Mouse (Mus musculus) kidney, postnatal 25 days (tissue): ENCODE measurements around the gene Oxct1.

ENCODE experiments used
- DNase-seq, 2 experiments: peaks; one replicate each; pipeline ENCODE4 v3.0.0; 2021; ENCODE audit warnings: mixed read lengths in 2 of 2

The Oxct1 gene

DNA sequence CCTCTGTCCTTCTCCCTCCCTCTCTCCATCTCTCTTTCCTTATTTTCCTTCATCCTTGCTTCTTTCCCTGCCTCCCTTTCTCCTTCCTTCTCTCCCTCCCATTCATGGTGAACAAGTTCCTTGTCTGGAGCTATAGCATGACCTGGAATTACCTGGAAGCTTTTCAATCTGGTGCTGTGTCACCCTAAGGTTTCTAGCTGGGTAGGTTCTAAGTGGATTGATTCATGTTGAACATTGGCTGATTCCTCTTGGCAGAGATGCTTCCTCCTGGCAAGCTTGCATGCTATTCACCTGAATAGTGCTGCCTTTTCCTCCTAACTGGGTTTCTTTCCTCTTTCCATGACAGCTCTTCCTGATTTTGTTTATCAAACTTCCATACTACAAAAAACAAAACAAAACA, 2.8 kb downstream of the Oxct1 start:
- DNase-seq: no peak

DNA sequence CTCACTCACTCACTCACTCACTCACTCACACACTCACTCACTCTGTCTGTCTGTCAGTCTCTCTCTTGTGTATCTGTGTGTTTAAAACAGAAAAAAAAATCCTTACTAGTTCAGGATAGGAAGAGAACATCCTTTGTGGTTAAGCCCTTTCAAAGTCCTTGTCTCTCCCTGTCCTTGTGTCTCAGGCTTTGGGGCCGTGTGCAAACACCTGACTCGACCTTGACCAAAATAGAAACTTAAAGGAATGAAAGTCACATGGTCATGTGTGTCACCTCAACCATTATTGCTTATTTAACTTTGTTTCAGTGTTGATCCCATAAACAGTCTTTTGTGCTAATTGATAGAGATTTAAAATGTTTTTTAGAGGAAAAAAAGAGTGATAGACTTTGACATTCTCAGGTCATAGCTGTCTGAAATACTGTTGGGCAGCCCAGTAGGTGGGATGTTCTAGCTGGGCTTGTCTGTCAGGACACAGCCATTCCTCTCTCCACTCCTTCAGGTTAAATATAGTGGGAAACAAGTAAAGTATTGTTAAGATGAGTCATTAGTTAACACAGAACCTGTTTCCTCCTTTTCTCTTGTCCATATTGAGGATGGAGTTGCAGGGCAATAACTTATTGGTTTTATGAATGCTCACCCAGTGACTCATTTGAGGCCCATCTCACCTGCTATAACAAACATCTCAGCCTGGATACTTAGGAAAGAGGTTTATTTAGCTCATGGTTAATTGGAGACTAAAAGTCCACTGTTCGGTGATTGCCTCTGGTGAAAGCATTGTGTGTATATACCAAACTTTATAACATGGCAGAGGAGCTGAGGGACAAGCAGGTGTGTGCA, 7.2 kb downstream of the Oxct1 start:
- DNase-seq: peak; percentile 29 to 69

DNA sequence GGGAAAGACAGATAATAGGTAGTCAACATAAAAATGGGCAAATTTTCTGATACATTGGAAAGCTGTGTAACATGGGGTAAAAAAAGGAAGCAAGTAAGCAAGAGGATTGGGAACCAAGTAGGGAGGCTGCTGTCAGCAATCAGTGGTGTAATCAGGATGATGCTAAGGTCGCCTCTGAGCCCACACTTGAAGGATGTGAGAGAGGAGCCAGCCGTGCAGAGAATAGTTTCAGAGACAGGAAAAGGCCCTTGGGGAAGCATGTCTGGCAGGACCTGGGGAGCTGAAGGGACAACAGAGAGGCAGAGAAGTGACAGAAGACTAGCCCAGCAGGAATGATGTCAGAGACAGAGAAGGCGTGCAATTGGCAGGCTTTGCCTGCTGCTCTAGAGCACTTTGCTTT, 16.2 kb downstream of the Oxct1 start:
- DNase-seq: no peak

DNA sequence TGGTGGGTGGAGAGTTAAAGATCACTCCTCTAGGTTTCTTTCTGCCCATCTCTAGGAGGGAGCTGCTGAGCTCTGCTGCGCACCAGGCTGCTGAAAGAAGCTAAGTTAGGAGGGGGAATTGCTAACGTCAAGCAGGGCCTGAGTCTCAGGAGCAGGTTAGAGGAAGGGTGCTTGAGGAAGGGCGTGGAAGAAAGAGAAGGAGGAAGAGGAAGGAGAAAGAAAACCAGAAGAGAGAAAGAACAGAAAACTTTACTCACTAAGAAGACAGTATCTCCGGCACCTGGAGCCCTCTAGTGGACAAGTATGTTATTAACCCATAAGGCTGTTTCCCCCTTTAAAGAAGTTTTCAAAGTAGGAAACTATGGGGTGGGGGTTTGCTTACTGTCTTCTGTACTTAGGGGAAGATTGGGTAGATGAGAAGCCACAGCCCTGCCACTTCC, 16.9 kb downstream of the Oxct1 start:
- peak in 1 of 2 experiments; percentile 20 for DNase-seq

DNA sequence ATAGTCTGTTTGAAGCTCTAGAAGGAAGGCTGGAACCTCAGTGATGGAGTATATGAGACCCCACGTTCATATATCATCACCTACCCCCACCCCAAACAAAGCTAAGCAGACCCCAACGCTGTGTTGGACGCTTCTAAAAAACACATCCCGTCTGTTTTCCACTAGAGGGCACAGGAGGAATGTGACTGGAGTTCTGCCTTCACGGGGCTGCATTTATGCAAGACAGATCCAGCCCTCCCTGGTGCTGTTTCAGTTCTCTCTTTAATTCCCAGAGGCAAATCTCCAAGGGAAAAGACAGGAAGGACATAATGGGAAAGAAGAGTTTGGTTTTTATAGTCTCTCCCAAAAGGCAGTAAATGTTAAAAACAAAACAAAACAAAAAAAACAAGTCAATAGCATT, 30.4 kb downstream of the Oxct1 start:
- peak in 1 of 2 experiments; percentile 28 for DNase-seq

DNA sequence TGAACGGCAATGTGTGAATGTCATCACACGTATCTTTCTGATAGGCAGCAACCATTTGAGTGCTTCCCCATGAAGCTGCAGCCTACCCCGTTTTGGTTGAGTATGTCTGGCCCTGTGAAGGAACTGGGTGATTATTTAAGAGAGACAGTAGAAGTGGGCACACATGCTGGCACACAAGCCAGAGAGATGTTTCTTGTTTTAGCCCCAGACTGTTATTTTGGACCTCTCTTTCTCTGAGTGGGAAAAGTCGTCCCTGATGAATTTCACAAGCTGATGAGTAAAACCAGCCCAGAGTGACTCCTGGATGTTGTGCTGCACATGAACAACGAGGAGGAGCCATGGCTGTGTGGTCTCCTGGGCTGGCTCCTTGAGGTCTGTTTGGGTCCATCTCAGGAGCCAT, 37.4 kb downstream of the Oxct1 start:
- DNase-seq: no peak

DNA sequence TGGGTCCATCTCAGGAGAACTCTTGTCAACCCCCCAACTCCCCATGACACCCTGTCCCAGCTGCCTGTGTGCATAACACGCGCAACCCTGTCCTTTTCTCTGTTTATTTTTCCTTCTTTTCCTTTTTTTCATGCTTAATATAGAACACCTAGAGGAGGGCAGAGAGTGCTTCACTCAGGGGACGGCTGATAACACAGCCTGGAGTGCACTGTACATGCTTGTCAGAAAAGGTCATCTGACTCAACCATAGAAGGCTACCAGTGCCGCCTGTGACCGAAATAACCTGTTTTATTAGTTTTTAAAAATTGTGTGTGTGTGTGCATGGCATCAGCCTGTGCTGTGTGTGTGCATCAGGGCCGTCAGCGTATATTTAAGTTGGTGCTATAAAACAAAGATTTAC, 37.8 kb downstream of the Oxct1 start:
- DNase-seq: no peak

DNA sequence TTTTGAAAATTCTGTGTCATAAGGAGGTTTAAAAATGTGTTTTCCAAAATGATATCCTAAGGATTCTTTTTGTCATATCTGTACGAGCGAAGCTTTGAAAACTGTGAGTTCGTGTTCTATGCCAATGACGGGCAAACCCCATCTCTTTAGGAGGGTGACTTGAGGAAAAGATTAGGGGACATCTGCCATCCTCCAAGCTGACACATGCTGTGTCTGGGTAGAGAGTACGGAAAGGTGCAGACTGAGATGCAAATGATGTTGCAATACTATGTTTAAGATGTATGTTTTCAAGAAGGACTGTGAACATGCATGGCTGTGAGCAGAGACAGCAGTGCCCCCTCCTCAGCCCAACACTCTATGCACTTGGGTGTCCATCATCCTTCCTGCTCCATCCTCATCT, 38.5 kb downstream of the Oxct1 start:
- DNase-seq: no peak

DNA sequence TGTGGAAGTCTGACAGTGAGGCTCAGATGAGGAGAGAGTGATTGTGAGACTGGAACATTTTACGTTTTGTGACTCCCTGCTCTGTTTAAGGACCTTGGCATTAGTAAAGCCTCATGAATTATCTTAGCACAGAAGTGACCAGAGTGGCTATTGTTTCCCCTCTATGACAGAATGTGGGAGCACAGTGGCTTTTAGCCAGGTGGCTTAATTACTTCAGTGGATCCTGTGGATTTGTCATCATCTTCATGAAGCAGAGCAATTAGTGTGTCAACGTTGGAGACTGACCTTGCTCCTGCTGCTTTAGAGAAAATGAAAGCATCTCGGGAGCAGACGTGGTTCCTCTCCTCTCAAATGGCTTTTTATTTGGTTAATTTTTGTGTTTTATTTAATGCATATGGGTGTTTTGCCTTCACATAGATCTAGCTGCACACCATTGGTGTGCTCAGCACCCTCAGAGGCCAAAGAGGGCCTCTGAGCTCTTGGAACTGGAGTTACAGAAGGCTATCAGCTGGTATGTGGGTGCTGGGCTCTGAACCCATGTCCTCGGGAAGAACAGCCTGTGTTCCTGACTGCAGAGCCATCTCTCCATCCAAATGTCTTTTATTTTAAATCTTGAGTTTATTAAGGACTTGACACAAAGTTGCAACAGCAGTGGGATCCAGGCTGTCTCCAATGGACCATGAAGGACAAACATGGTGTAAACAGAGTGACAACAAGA, 41.2 kb downstream of the Oxct1 start:
- DNase-seq: no peak

DNA sequence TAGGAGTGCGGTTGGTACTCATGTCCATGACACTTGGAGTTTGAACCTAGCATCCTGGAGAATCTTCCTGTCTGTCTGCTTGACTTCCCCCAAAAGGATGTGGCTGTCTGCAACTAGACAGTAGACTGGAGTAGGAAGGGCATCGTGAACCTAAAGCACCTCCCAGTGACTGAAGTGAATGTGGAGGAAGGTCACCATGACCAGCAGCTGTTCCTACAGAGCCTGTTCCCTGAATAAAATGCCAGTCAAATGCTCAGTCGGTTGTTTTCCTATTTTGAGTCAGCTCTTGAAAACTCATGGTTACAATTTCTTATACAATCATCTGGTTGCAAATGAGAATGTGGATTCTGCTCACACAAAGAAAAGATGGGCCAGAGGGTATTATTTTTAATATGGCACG, 51.8 kb downstream of the Oxct1 start:
- DNase-seq: no peak

DNA sequence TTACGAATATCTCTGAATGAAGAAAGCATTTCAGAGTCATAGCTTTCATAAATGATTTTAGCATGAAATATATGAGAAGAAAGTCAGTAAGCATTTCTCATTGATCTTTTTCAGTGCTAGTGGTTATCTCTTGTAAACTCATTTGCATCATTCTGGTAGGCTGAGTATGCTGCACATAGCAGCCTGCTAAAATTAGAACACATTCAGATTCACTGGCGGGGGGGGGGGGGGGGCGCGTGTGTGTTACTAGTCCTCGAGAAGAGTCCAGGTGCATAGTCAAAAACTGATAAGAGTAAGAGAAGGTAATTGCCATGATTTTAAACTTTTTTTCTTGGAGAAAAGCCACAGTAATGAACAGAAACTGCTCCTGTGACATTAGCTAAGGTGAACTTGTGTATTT, 52.6 kb downstream of the Oxct1 start:
- DNase-seq: no peak

DNA sequence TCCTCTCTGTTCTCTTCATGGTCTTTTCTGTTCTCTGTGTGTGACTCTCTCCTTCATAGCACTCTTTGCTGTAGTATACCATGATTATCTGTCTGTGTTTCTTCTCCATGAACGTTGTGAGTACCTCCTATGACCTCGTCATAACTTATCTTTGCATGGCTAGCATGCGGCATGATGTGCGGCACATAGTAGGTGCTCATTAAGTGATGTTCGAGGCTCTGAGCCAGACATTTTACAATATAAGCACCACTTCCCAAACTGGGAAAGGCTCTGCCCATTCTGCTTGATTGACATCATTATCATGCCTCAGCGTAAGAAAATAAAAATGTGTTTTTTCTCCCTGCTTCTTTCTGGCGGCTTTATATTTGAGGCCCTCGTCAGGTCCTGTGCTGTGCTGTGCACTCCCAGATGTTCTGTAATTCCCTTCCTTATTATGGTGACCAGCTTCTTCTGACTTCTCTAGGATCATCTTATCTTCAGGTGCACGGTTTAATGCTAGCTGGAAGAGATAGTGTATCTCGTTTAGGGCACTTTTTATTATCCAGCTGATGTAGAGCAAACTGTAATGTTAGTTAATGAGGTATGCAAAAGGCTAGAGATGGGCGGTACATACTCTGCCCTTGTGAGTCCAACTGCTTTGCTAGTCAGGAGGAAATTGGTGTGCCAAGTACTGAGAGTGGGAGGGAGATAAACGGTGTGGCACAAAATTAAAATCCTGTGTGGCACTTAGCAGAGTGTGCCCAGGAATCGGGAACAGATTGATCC, 53.4 kb downstream of the Oxct1 start:
- no peak for DNase-seq

DNA sequence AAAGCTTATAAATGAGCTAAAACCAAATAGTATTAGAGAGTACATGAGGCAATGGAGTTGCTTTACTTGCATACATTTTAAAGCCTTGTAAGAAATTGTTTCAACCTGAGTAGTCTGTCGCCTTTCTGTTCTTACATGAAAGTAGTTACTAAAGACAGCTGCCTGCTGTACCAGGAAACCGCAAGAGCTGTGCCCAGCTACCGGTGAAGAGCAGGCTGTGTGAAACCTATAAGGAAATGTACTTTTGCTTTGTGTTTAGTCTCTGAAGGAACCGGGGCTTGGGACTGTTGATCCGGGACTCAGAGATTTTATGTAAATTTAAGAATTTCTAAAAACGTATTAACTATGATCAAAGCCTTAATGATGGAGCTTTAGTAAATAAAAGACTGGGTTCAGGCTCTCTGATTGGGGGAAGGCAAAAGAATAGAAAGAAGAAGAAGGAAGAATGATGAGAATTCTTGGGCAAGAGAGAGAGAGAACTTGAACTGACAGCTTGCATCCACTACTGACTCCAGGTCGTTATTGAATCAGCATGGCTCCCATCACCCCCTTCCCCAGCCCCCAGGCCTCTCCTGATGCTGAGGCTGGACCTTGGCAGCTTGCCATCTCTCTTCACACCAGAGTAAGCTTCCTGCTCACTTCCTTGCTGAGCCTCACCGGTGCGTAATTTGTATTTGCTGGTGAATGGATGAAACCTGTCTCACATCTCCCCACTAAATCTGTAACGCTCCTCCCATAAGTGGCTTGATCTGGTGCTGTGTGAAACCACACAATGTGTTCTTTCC, 59.6 kb downstream of the Oxct1 start:
- peak; percentile 45 to 55 for DNase-seq

DNA sequence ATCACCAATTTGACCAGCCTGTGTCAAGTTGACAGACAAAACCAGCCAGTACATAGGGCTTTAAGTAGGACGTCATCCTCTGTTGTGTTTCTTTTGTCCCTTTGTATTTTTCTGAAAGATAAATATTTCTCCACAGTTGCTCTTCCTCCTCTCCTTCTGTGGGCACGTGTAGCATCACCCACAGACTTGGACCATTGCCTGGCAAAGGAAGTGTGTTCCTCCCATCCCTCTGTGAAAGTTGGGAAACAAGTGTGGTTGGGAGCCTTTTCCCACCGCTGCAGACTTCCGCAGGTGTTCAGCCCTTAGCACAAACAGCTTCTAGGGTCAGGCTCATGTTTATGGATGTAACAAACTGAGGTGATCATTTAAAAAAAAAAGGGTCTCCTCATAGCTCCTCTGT, 61.3 kb downstream of the Oxct1 start:
- no peak for DNase-seq

DNA sequence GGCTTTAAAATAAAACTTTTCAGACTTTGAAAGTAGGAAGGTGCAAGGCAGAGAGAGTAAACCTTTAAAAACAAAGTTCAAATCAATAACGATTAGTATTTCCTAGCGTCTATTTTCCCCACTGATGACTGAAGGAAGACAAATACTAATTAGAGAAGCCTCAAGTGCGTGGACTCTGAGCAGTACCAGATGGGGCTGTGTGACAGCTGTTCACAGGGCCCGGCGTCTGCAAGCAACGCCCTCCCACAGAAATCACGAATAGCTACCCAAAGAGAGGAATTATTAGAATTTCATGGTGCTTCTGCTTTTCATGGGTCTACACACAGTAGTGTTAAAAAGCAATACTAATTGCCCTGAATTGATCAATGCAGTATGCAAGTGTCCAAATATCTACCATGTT, 61.7 kb downstream of the Oxct1 start:
- DNase-seq: no peak

DNA sequence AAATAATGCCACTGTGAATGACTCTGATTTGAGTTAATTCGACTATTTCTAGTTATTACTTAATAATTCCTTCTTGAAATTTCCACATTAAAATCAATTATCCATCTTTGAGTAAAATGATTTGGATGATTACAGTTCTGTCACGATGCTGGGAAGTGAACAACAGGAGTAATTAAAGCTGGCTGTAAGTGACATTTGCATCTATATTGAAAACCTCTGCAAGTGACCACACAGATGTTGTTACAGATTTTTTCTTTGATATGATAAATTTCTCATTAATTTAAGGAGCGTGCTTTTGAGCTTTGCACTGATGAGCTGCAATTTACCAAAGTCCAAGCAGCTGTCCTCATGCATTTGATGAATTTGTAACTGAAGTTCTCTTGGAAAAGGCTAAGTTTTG, 64.4 kb downstream of the Oxct1 start:
- no peak for DNase-seq

DNA sequence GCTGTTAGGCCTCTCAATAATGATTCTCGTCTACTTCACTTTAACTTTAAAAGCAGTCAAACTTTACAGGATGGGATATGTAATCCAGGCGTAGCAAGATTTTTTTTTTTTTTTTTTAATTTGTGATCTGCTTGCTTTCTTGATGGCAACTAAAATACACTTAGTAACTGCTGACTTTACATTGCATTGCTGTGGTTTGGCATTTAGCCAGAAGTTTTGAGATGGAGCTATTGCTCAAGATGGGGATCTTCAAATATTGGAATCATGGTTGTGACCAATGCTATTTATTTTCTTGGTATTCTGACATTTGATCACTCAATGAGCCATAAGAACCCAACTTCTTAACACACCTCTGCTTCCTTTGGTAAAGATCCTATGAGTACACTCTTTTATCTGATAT, 66.4 kb downstream of the Oxct1 start:
- DNase-seq: no peak

DNA sequence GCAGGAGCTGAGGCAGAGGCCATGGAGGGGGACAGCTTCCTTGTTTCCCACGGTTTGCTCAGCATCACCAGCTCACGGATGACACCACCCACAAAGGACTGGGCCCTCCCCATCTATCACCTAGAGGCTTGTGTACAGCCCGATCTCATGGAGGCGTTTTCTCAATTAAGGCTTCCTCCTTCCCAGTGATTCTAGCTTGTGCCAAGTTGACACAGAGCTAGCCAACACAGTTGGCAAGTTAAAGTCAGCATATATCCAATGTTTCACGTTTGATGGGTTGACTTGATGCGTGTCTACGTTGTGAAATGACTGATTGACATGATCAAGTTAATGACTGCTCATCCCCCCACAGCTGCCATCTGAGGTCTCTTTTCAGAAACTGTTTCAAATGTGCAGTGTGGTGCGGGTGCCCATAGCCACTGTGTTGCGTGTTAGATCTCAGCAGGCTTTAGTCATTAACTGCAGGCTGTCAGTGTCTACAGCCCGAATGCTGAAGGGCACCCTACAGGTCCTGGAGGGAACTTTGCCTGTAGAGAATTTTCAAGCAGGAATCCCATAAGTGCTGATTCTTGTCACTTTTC, 74.2 kb downstream of the Oxct1 start:
- DNase-seq: no peak

DNA sequence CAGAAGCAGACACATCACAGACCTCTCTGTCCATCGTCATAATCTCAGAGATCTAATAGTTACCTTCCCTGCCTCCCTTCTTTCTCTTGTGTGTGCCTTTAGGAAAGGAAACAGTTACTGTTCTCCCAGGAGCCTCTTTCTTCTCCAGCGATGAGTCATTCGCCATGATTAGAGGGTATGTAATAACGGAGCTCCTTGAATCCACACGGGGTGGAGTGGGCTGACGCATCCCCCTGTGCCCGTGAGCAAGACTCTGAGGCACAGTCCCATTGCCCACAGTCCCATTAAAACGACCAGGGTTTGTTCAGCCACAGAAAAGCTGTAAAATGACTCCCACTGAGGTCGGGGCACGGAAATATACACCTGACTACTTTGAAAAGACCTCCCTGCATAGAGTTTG, 74.8 kb downstream of the Oxct1 start:
- DNase-seq: no peak

DNA sequence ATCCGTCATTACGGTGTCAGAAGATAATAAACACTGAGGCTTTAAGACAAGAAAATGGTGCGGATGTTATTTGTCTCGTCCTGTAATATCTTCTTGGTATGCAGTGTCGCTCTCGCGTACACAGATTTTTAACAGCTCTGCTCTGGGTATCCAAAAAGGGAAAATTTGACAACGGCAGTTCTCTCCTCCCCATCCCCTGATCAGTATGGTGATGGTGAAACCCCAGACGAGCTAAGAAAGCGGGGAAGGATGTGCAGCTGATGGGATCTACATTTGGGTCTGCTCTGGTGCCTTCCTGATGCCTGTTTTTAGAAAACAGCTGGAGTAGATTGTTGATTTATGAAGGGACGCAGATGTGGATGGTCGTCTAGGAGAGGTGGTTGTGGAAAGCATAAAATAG, 78.1 kb downstream of the Oxct1 start:
- no peak for DNase-seq

DNA sequence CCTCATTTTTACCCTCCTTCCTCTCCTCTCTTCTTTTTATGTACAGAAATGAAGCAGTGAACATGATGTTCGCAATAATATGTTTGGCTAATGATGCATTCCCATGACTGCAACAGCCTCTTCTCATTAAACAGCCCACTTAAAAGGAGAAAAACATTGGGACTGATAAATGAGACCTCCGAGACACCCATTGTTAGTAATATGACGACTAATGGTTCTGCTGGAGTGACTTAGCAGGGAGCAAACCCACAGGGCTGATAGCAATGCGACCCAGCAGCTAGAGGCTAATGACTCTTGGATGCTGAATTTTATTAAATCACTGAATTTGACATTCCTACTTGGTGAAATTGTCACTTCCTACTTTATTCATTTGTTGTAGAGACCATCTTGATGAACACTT, 79.3 kb downstream of the Oxct1 start:
- DNase-seq: no peak

DNA sequence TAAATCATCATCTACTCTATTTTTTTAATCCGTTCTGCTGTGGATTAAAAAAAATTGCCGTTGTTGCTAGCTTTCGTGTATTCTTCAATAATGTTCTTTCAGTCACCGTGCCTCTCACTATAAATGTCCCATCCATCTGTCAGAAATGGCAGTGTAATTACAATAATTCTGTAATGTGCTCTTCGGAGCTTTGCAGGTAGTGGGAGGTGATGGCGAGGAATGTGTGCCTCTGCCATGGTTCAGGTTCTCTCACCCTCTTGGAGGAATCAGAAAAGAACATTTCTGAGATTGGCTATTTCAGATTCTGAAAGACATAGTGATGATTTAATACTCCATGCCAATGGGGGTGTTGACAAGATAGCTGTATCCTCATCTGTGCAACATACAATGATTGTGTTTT, 93.8 kb downstream of the Oxct1 start:
- no peak for DNase-seq

DNA sequence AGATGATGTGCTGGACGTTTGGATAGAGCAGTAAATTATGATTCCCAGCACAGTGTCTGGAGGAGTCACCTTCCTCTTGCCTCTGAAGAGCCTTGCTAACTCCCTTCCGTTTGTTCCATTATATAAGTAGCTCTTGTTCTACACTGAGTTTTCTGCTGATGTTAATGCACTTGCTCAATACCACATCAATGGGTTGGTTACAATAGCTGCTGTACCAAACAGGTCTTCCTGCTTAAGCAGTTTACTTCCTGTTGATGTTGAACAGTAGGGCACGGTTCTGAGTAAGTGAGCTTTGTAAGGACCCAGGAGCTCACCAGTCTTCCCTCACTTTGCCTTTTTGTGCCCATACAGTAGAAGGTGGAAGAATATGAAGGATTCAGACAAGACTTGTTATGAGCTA, 98.5 kb downstream of the Oxct1 start:
- no peak for DNase-seq
